Mouse (Mus musculus) limb, embryonic 12.5 days (tissue): ENCODE results near the gene Krt12. TPM values are rescaled to one million over a fixed set of nuclear protein-coding genes. Genes with fewer than 3 reads are reported as not detected.

Experiments
- ATAC-seq: fragments of 200-750 bp; cut with Nextera tagmentation; 2 replicates; pipeline ENCODE4 v1.8.0; 2017; ENCODE audit warnings: low read depth, moderate TSS enrichment; ENCODE audit not compliant: insufficient number of reproducible peaks, insufficient read depth, low FRiP score, low TSS enrichment
- H3K27ac ChIP-seq: fragments of 300-500 bp; sonication (generic); 2 replicates; pipeline ENCODE4 v1.5.1; 2016; ENCODE audit warnings: mild to moderate bottlenecking, moderate library complexity
- H3K27me3 ChIP-seq: fragments of 300-500 bp; sonication (generic); 2 replicates; pipeline ENCODE4 v1.6.1; 2016; ENCODE audit warnings: mild to moderate bottlenecking, moderate library complexity
- H3K36me3 ChIP-seq: fragments of 300-500 bp; sonication (generic); 2 replicates; pipeline ENCODE4 v1.6.1; 2016; ENCODE audit warnings: mild to moderate bottlenecking, moderate library complexity
- H3K4me1 ChIP-seq: fragments of 300-500 bp; sonication (generic); replicated peaks from 2 replicates; pipeline ENCODE4 v1.6.1; 2016
- H3K4me2 ChIP-seq: fragments of 300-500 bp; sonication (generic); 2 replicates; pipeline ENCODE4 v1.6.1; 2016; ENCODE audit warnings: mild to moderate bottlenecking, moderate library complexity
- H3K4me3 ChIP-seq: fragments of 300-500 bp; sonication (generic); replicated peaks from 2 replicates; pipeline ENCODE4 v1.5.1; 2016; ENCODE audit warnings: mild to moderate bottlenecking
- H3K9ac ChIP-seq: fragments of 300-500 bp; sonication (generic); replicated peaks from 2 replicates; pipeline ENCODE4 v1.6.1; 2016; ENCODE audit warnings: mild to moderate bottlenecking, moderate library complexity
- H3K9me3 ChIP-seq: fragments of 300-500 bp; sonication (generic); 2 replicates; pipeline ENCODE4 v1.6.1; 2016; ENCODE audit warnings: mild to moderate bottlenecking, moderate library complexity
- whole genome bisulfite sequencing: fragments of 180-500 bp; shearing (Covaris S2); methylation state at CpG from one replicate; pipeline ENCODE4 v1.1.7; 2016; 5-methylcytosine and 5-hydroxymethylcytosine counted together
- polyA plus RNA-seq: library from polyadenylated mRNA; unstranded; fragments of >200 nt; fragmentation: Nextera tagmentation; extraction: Ambion mirVana; gene quantifications from 2 replicates; pipeline ENCODE4 v1.2.1, GENCODE M21; 2016

Gene Krt12
- polyA plus RNA-seq, 1 experiment from 2014 or later, result not detected

GRCm38 (mm10) chr11:99374803-99375202 lies 47.3 kb downstream of the Krt12 start, which contains the start of gene Krt28:
TSS of gene Krt28 (minus strand) at chr11:99374903.
- Histone ChIP-seq H3K4me3 (no peak within 1 kb of the TSS), H3K9ac (no peak within 1 kb of the TSS), H3K27ac (no peak within 1 kb of the TSS), H3K36me3 (no peaks in the 10 kb centered on the region), H3K4me1 (no peaks in the 10 kb centered on the region), H3K27me3 (no peaks in the 10 kb centered on the region; the same call in 1 of the 2 replicates), H3K4me2 (no peak within 1 kb of the TSS), H3K9me3 (no peaks in the 10 kb centered on the region)
- no peak for ATAC-seq
- 81% methylated on average over 13 of the region's 13 CpGs for WGBS

GRCm38 (mm10) chr11:99369853-99370451 lies 52.1 kb downstream of the Krt12 start:
- ATAC-seq, result no peak
- Histone ChIP-seq H3K4me1 (no peaks in the 10 kb centered on the region), H3K4me2 (no peak overlapping the region), H3K4me3 (no peak overlapping the region), H3K27me3 (peaks cover 11% of the 10 kb centered on the region; the same call in 1 of the 2 replicates), H3K9me3 (no peaks in the 10 kb centered on the region), H3K9ac (no peak overlapping the region), H3K27ac (no peak overlapping the region), H3K36me3 (no peaks in the 10 kb centered on the region)
- 85% methylated on average over 8 of the region's 8 CpGs for WGBS

GRCm38 (mm10) chr11:99369229-99369628 lies 52.8 kb downstream of the Krt12 start:
- Histone ChIP-seq H3K36me3 (no peaks in the 10 kb centered on the region), H3K4me1 (no peaks in the 10 kb centered on the region), H3K4me2 (no peak overlapping the region), H3K9ac (no peak overlapping the region), H3K27me3 (peaks cover 11% of the 10 kb centered on the region; the same call in 1 of the 2 replicates), H3K9me3 (no peaks in the 10 kb centered on the region), H3K27ac (no peak overlapping the region), H3K4me3 (no peak overlapping the region)
- no peak for ATAC-seq
- 15% methylated on average over 3 of the region's 3 CpGs for WGBS

GRCm38 (mm10) chr11:99366791-99367190 lies 55.3 kb downstream of the Krt12 start:
- H3K4me2 ChIP-seq, result no peak overlapping the region
- H3K27ac ChIP-seq, result no peak overlapping the region
- H3K9me3 ChIP-seq, result no peaks in the 10 kb centered on the region
- no peaks in the 10 kb centered on the region for H3K4me1 ChIP-seq
- ATAC-seq, result no peak
- H3K4me3 ChIP-seq, result no peak overlapping the region
- no peak overlapping the region for H3K9ac ChIP-seq
- WGBS, result 40% methylated on average over 10 of the region's 10 CpGs
- H3K27me3 ChIP-seq, result peaks cover 11% of the 10 kb centered on the region; the same call in 1 of the 2 replicates
- H3K36me3 ChIP-seq, result no peaks in the 10 kb centered on the region

Other genes starting within 250 kb of the Krt12 start
- gene Smarce1, start 191.2 kb downstream of the Krt12 start, polyA plus RNA-seq, result 403 and 407 TPM in 2 replicates
- 0.15 and 0.36 TPM in 2 replicates for gene Krt222, start 178.2 kb downstream of the Krt12 start, polyA plus RNA-seq
- 0.21 and 0.41 TPM in 2 replicates for gene Krt24, start 137.0 kb downstream of the Krt12 start, polyA plus RNA-seq
- gene Krt25, start 99.3 kb downstream of the Krt12 start, polyA plus RNA-seq, result not detected in 2 replicates
- not detected in 2 replicates for gene Krt26, start 84.3 kb downstream of the Krt12 start, polyA plus RNA-seq
- not detected in 2 replicates for gene Krt27, start 71.2 kb downstream of the Krt12 start, polyA plus RNA-seq
- gene Krt28, start 47.4 kb downstream of the Krt12 start, polyA plus RNA-seq, result 0.13 TPM in 1 of 2 replicates, not detected in the other
- gene Krt10, start 32.9 kb downstream of the Krt12 start, polyA plus RNA-seq, result 34.3 and 35.3 TPM in 2 replicates
- 0.18 and 0.42 TPM in 2 replicates for gene Krt20, start 15.9 kb upstream of the Krt12 start, polyA plus RNA-seq
- gene Krt23, start 70.9 kb upstream of the Krt12 start, polyA plus RNA-seq, result 0.18 and 0.26 TPM in 2 replicates
- gene Krt39, start 99.1 kb upstream of the Krt12 start, polyA plus RNA-seq, result not detected in 2 replicates
- gene Krt40, start 120.9 kb upstream of the Krt12 start, polyA plus RNA-seq, result not detected in 2 replicates
- gene Krtap3-3, start 128.6 kb upstream of the Krt12 start, polyA plus RNA-seq, result not detected in 2 replicates
- not detected in 2 replicates for gene Krtap3-2, start 134.6 kb upstream of the Krt12 start, polyA plus RNA-seq
- gene Gm11939, start 137.2 kb upstream of the Krt12 start, polyA plus RNA-seq, result not detected in 2 replicates
- not detected in 2 replicates for gene Krtap3-1, start 144.4 kb upstream of the Krt12 start, polyA plus RNA-seq
- gene Krtap1-5, start 158.8 kb upstream of the Krt12 start, polyA plus RNA-seq, result not detected in 2 replicates
- not detected in 2 replicates for gene Krtap1-4, start 161.4 kb upstream of the Krt12 start, polyA plus RNA-seq
- not detected in 2 replicates for gene Krtap1-3, start 169.1 kb upstream of the Krt12 start, polyA plus RNA-seq
- not detected in 2 replicates for gene Krtap9-3, start 175.8 kb upstream of the Krt12 start, polyA plus RNA-seq
- not detected in 2 replicates for gene Gm11938, start 181.0 kb upstream of the Krt12 start, polyA plus RNA-seq
- gene Gm11937, start 187.9 kb upstream of the Krt12 start, polyA plus RNA-seq, result not detected in 2 replicates
- gene Krtap2-4, start 192.6 kb upstream of the Krt12 start, polyA plus RNA-seq, result not detected in 2 replicates
- not detected in 2 replicates for gene Gm11562, start 198.2 kb upstream of the Krt12 start, polyA plus RNA-seq
- not detected in 2 replicates for gene Krtap4-1, start 206.0 kb upstream of the Krt12 start, polyA plus RNA-seq
- gene Krtap4-2, start 212.8 kb upstream of the Krt12 start, polyA plus RNA-seq, result not detected in 2 replicates
- not detected in 2 replicates for gene Krtap4-7, start 221.8 kb upstream of the Krt12 start, polyA plus RNA-seq
- gene Gm11555, start 228.0 kb upstream of the Krt12 start, polyA plus RNA-seq, result not detected in 2 replicates
- not detected in 2 replicates for gene Gm11563, start 236.7 kb upstream of the Krt12 start, polyA plus RNA-seq
- not detected in 2 replicates for gene Krtap4-6, start 243.7 kb upstream of the Krt12 start, polyA plus RNA-seq